Mouse (Mus musculus) kidney, postnatal 14 days (tissue): ENCODE measurements around the gene Palm2.
A peak's percentile ranks its signal among the peaks of the same experiment; 100 is the strongest.

Experiments used
- DNase-seq: peaks from one replicate; pipeline ENCODE4 v3.0.0; 2022; ENCODE audit warnings: mixed read lengths

Gene Palm2

GRCm38 (mm10) chr4:57716735-57717134, 282.7 kb downstream of the Palm2 start:
- DNase-seq = no peak

GRCm38 (mm10) chr4:57717354-57717753, 283.3 kb downstream of the Palm2 start, which contains the start of gene Akap2:
Gene Akap2 (plus strand): TSS chr4:57717657.
- no peak for DNase-seq

- no peak for DNase-seq
Observed at GRCm38 (mm10) chr4:57719370-57719769, 285.3 kb downstream of the Palm2 start.

- no peak for DNase-seq
Observed at GRCm38 (mm10) chr4:57720869-57721361, 286.9 kb downstream of the Palm2 start.

- no peak for DNase-seq
Observed at GRCm38 (mm10) chr4:57722296-57722695, 288.2 kb downstream of the Palm2 start.

GRCm38 (mm10) chr4:57723659-57724058, 289.6 kb downstream of the Palm2 start:
- no peak for DNase-seq

GRCm38 (mm10) chr4:57725569-57725968, 291.5 kb downstream of the Palm2 start:
- no peak for DNase-seq

GRCm38 (mm10) chr4:57728611-57729183, 294.6 kb downstream of the Palm2 start:
- DNase-seq = peak; percentile 16

- no peak for DNase-seq
Observed at GRCm38 (mm10) chr4:57730047-57730446, 296.0 kb downstream of the Palm2 start.

- DNase-seq = no peak
Observed at GRCm38 (mm10) chr4:57730801-57731598, 297.0 kb downstream of the Palm2 start.

- DNase-seq = peak; percentile 69
Observed at GRCm38 (mm10) chr4:57732351-57732750, 298.3 kb downstream of the Palm2 start.

GRCm38 (mm10) chr4:57733445-57733844, 299.4 kb downstream of the Palm2 start:
- no peak for DNase-seq

GRCm38 (mm10) chr4:57735426-57735825, 301.4 kb downstream of the Palm2 start:
- DNase-seq = peak; percentile 86

GRCm38 (mm10) chr4:57738856-57739552, 305.0 kb downstream of the Palm2 start:
- no peak for DNase-seq

GRCm38 (mm10) chr4:57743325-57743929, 309.4 kb downstream of the Palm2 start:
- no peak for DNase-seq

GRCm38 (mm10) chr4:57750651-57751050, 316.6 kb downstream of the Palm2 start:
- DNase-seq = no peak

GRCm38 (mm10) chr4:57751054-57751453, 317.0 kb downstream of the Palm2 start:
- DNase-seq = no peak

GRCm38 (mm10) chr4:57751566-57751965, 317.5 kb downstream of the Palm2 start:
- DNase-seq = no peak

GRCm38 (mm10) chr4:57755085-57755484, 321.0 kb downstream of the Palm2 start:
- no peak for DNase-seq

- DNase-seq = no peak
Observed at GRCm38 (mm10) chr4:57757997-57758396, 323.9 kb downstream of the Palm2 start.
